Mouse (Mus musculus): ENCODE results near the gene Fam172a. TPM values are rescaled to one million over a fixed set of nuclear protein-coding genes. Genes with fewer than 3 reads are reported as not detected.

Gene Fam172a
- polyA plus RNA-seq, 1 experiment from 2014 or later: 37.8 TPM

DNA sequence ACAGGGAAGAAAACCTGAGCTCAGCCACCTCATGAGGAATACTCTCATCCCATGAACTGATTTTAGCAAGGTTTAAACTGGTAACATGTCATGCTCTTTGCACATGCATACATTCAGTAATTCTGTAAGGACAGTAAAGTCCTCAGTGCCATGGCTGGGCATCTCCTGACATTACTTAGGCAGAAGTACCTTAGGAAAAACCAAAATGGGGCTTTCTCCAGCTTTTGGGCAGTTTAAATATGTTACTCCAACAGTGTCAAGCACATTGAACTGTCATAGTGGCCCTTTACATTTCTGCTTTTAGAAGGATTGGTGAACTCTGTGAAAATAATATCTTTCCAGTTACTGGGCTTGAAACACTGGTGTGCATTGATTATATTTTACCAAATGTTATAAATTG, 463.1 kb downstream of the Fam172a start:
- no peaks in the 10 kb centered on the region for H3K9me3 ChIP-seq (ENCODE audit: control insufficient read depth, low read length)
- no peaks in the 10 kb centered on the region for H3K36me3 ChIP-seq (ENCODE audit: control insufficient read depth, insufficient read depth, low read length)
- ATAC-seq (ENCODE audit: low read depth): no peak
- no peak overlapping the region for H3K9ac ChIP-seq (replicated peaks; ENCODE audit: low read depth, low read length)
- H3K27ac ChIP-seq (ENCODE audit: low read depth, low read length): no peak overlapping the region
- H3K4me2 ChIP-seq (ENCODE audit: low read depth, low read length): no peak overlapping the region
- H3K4me3 ChIP-seq (ENCODE audit: low read depth, low read length): no peak overlapping the region
- peaks cover 6% of the 10 kb centered on the region; the same call in 1 of the 2 replicates for H3K27me3 ChIP-seq (ENCODE audit: control insufficient read depth, insufficient read depth, low read length)
- H3K4me1 ChIP-seq (ENCODE audit: control insufficient read depth, insufficient read depth, low read length): peaks cover 12% of the 10 kb centered on the region; the same call in 1 of the 2 replicates

- H3K4me2 ChIP-seq (ENCODE audit: low read depth, low read length): no peak overlapping the region
- H3K9ac ChIP-seq (replicated peaks; ENCODE audit: low read depth, low read length): no peak overlapping the region
- ATAC-seq (ENCODE audit: low read depth): no peak
- no peaks in the 10 kb centered on the region for H3K9me3 ChIP-seq (ENCODE audit: control insufficient read depth, low read length)
- 25% methylated on average over 4 of the region's 4 CpGs for WGBS
- H3K4me3 ChIP-seq (ENCODE audit: low read depth, low read length): no peak overlapping the region
- peaks cover 7% of the 10 kb centered on the region; the same call in 1 of the 2 replicates for H3K4me1 ChIP-seq (ENCODE audit: control insufficient read depth, insufficient read depth, low read length)
- H3K27me3 ChIP-seq (ENCODE audit: control insufficient read depth, insufficient read depth, low read length): peaks cover 19% of the 10 kb centered on the region; the same call in 1 of the 2 replicates
- H3K36me3 ChIP-seq (ENCODE audit: control insufficient read depth, insufficient read depth, low read length): no peaks in the 10 kb centered on the region
- H3K27ac ChIP-seq (ENCODE audit: low read depth, low read length): no peak overlapping the region
Observed at GRCm38 (mm10) chr13:78168166-78168565, 466.3 kb downstream of the Fam172a start.

DNA sequence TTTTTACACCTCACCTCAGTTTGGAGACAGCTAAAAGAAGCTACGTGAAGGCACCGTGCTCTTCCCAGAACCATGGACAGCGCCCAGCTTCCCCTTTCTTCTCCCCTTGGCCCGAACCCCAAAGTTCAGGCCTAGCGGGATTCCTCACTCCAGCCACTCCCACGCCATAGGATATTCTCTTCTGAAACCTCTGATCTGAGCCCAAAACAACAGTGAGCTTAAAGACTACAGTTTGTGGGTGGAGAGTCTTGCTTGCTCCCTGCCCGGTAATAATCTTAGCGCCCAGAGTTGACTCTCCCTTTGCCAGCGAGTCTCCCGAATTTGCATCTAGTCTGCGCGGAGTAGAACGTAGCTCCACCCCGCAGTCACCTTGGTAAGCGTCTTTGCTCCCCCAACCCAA, 469.5 kb downstream of the Fam172a start:
- H3K27me3 ChIP-seq (ENCODE audit: control insufficient read depth, insufficient read depth, low read length): peaks cover 29% of the 10 kb centered on the region
- H3K9ac ChIP-seq (replicated peaks; ENCODE audit: low read depth, low read length): no peak overlapping the region
- no peak overlapping the region for H3K4me2 ChIP-seq (ENCODE audit: low read depth, low read length)
- no peak overlapping the region for H3K4me3 ChIP-seq (ENCODE audit: low read depth, low read length)
- H3K27ac ChIP-seq (ENCODE audit: low read depth, low read length): no peak overlapping the region
- no peaks in the 10 kb centered on the region for H3K36me3 ChIP-seq (ENCODE audit: control insufficient read depth, insufficient read depth, low read length)
- ATAC-seq (ENCODE audit: low read depth): peak; percentile 60; the same call in 1 of the 2 replicates
- no peaks in the 10 kb centered on the region for H3K9me3 ChIP-seq (ENCODE audit: control insufficient read depth, low read length)
- WGBS: 5% methylated on average over 15 of the region's 15 CpGs
- H3K4me1 ChIP-seq (ENCODE audit: control insufficient read depth, insufficient read depth, low read length): no peaks in the 10 kb centered on the region

DNA sequence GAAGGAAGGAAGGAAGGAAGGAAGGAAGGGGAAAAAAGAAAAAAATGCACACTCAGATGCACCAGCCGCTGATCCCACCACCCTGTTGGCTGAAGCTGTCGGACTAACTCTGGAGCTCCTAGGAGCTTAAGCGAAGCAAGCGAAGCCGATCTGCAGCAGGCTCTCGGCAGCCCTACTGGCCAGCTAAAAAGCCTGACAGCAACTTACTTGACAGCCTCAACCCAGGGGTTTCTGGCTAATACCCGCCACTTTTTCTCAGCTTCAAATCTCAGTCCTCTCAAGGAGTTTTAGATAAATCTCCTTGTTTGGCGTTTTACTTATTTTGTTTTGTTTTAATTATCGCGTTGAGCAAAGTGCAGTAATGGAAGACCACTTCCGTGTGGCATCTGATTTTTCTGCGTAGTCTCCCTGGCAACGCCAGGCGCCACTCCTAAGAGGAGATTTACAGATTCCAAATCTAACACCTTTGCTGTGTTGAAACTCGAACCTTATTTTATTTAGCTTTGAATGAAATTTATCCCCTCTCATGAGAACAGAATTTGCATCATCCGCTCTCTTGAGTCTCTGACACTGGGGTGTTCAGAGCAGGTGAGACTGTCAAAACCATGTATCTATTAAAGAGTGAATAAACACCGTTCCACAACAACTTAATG, 470.3 kb downstream of the Fam172a start:
- 4% methylated on average over 17 of the region's 17 CpGs for WGBS
- ATAC-seq (ENCODE audit: low read depth): no peak
- Histone ChIP-seq H3K36me3 (ENCODE audit: control insufficient read depth, insufficient read depth, low read length) (no peaks in the 10 kb centered on the region), H3K27me3 (ENCODE audit: control insufficient read depth, insufficient read depth, low read length) (peaks cover 32% of the 10 kb centered on the region), H3K4me1 (ENCODE audit: control insufficient read depth, insufficient read depth, low read length) (no peaks in the 10 kb centered on the region), H3K27ac (ENCODE audit: low read depth, low read length) (no peak overlapping the region), H3K9ac (replicated peaks; ENCODE audit: low read depth, low read length) (no peak overlapping the region), H3K4me2 (ENCODE audit: low read depth, low read length) (peak overlapping the region; percentile 30; the same call in 1 of the 2 replicates), H3K4me3 (ENCODE audit: low read depth, low read length) (no peak overlapping the region), H3K9me3 (ENCODE audit: control insufficient read depth, low read length) (no peaks in the 10 kb centered on the region)

- no peak overlapping the region for H3K4me2 ChIP-seq (ENCODE audit: low read depth, low read length)
- H3K9me3 ChIP-seq (ENCODE audit: control insufficient read depth, low read length): no peaks in the 10 kb centered on the region
- no peak overlapping the region for H3K27ac ChIP-seq (ENCODE audit: low read depth, low read length)
- H3K27me3 ChIP-seq (ENCODE audit: control insufficient read depth, insufficient read depth, low read length): peaks cover 32% of the 10 kb centered on the region
- no peak overlapping the region for H3K4me3 ChIP-seq (ENCODE audit: low read depth, low read length)
- WGBS: 23% methylated on average over 3 of the region's 3 CpGs
- ATAC-seq (ENCODE audit: low read depth): no peak
- no peak overlapping the region for H3K9ac ChIP-seq (replicated peaks; ENCODE audit: low read depth, low read length)
- no peaks in the 10 kb centered on the region for H3K4me1 ChIP-seq (ENCODE audit: control insufficient read depth, insufficient read depth, low read length)
- H3K36me3 ChIP-seq (ENCODE audit: control insufficient read depth, insufficient read depth, low read length): no peaks in the 10 kb centered on the region
Observed at GRCm38 (mm10) chr13:78172861-78173260, 471.0 kb downstream of the Fam172a start.

DNA sequence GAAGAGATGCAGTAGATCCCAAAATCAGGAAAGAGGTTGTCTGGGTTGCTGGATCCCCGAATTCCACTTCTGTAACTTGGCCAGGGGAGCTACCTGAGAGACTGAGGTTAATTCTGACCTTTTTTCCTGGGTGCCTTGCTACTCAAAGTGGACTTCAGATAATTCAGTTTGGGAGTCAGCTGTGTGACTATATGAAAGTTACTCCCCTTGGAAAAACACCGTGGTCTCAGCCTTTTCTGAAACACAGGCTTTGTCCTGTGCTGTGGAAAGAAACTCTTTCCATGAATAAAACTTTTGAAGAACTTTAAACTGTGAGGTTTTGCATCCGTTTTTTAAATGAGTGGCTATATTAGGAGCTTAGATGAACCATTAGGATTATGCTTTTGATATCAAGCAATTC, 472.4 kb downstream of the Fam172a start:
- 27% methylated on average over 3 of the region's 3 CpGs for WGBS
- Histone ChIP-seq H3K4me3 (ENCODE audit: low read depth, low read length) (no peak overlapping the region), H3K4me2 (ENCODE audit: low read depth, low read length) (no peak overlapping the region), H3K9me3 (ENCODE audit: control insufficient read depth, low read length) (no peaks in the 10 kb centered on the region), H3K27me3 (ENCODE audit: control insufficient read depth, insufficient read depth, low read length) (peaks cover 32% of the 10 kb centered on the region), H3K4me1 (ENCODE audit: control insufficient read depth, insufficient read depth, low read length) (no peaks in the 10 kb centered on the region), H3K9ac (replicated peaks; ENCODE audit: low read depth, low read length) (no peak overlapping the region), H3K27ac (ENCODE audit: low read depth, low read length) (no peak overlapping the region), H3K36me3 (ENCODE audit: control insufficient read depth, insufficient read depth, low read length) (no peaks in the 10 kb centered on the region)
- no peak for ATAC-seq (ENCODE audit: low read depth)

DNA sequence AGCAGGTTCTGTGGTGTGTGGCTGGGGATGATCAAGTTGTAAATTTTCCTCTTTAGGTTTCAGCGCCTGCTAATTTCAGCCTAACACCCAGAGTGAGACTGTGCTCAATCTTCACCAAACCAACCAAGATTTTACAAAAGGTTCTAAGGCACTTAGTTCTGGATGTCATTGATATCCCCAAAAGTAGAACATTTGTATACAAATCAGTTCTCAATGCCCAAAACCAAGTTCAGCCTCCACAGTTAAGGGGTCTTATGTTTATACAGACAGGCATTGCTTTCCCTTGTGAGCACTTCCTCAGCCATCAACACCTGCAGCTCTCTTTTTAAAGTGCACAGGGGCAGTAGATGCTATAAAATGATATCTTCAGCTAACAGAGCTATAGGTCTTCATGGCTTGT, 473.1 kb downstream of the Fam172a start:
- Histone ChIP-seq H3K4me2 (ENCODE audit: low read depth, low read length) (no peak overlapping the region), H3K9me3 (ENCODE audit: control insufficient read depth, low read length) (no peaks in the 10 kb centered on the region), H3K9ac (replicated peaks; ENCODE audit: low read depth, low read length) (no peak overlapping the region), H3K27me3 (ENCODE audit: control insufficient read depth, insufficient read depth, low read length) (peaks cover 26% of the 10 kb centered on the region), H3K27ac (ENCODE audit: low read depth, low read length) (no peak overlapping the region), H3K4me1 (ENCODE audit: control insufficient read depth, insufficient read depth, low read length) (0 out of 2 replicates have a peak, but pooled peaks cover 3% of the 10 kb centered on the region), H3K36me3 (ENCODE audit: control insufficient read depth, insufficient read depth, low read length) (no peaks in the 10 kb centered on the region), H3K4me3 (ENCODE audit: low read depth, low read length) (no peak overlapping the region)
- 59% methylated on average over 1 of the region's 1 CpGs for WGBS
- ATAC-seq (ENCODE audit: low read depth): no peak

DNA sequence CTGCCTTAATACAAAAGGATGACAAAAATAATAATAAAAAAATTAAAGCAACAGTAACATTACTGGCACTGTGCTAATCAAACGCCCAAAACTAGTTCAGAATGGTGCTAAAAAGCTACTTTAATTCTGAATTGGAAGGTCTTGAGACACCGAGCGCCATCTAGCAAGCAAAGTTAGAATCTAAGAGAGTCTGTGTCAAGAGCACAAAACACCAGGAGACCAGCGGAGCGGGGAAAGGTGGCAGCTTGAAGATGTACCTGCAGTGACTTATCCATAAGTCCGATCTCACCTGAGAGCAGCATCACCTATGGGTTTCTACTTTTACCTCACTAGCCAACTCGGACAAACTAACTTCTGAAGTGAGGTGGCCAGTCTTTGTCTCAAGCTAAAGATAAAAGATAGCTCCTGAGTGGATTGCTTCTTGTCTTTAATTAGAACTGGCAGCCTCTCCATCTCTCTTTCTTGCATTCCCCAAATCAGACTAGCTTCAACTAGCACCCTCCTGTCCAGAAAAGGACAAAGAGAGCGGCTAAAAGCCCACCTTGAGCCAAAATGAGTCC, 474.1 kb downstream of the Fam172a start:
- Histone ChIP-seq H3K9me3 (ENCODE audit: control insufficient read depth, low read length) (no peaks in the 10 kb centered on the region), H3K9ac (replicated peaks; ENCODE audit: low read depth, low read length) (no peak overlapping the region), H3K27ac (ENCODE audit: low read depth, low read length) (no peak overlapping the region), H3K27me3 (ENCODE audit: control insufficient read depth, insufficient read depth, low read length) (peaks cover 24% of the 10 kb centered on the region), H3K36me3 (ENCODE audit: control insufficient read depth, insufficient read depth, low read length) (no peaks in the 10 kb centered on the region), H3K4me2 (ENCODE audit: low read depth, low read length) (no peak overlapping the region), H3K4me1 (ENCODE audit: control insufficient read depth, insufficient read depth, low read length) (0 out of 2 replicates have a peak, but pooled peaks cover 3% of the 10 kb centered on the region), H3K4me3 (ENCODE audit: low read depth, low read length) (no peak overlapping the region)
- peak; percentile 28; the same call in 1 of the 2 replicates for ATAC-seq (ENCODE audit: low read depth)
- 6% methylated on average over 8 of the region's 8 CpGs for WGBS

GRCm38 (mm10) chr13:78177381-78177950, 475.6 kb downstream of the Fam172a start:
- peaks cover 19% of the 10 kb centered on the region for H3K27me3 ChIP-seq (ENCODE audit: control insufficient read depth, insufficient read depth, low read length)
- H3K4me3 ChIP-seq (ENCODE audit: low read depth, low read length): no peak overlapping the region
- H3K9me3 ChIP-seq (ENCODE audit: control insufficient read depth, low read length): no peaks in the 10 kb centered on the region
- H3K9ac ChIP-seq (replicated peaks; ENCODE audit: low read depth, low read length): no peak overlapping the region
- H3K4me1 ChIP-seq (ENCODE audit: control insufficient read depth, insufficient read depth, low read length): peaks cover 5% of the 10 kb centered on the region; the same call in 1 of the 2 replicates
- no peak for ATAC-seq (ENCODE audit: low read depth)
- H3K36me3 ChIP-seq (ENCODE audit: control insufficient read depth, insufficient read depth, low read length): no peaks in the 10 kb centered on the region
- 13% methylated on average over 5 of the region's 5 CpGs for WGBS
- H3K27ac ChIP-seq (ENCODE audit: low read depth, low read length): no peak overlapping the region
- H3K4me2 ChIP-seq (ENCODE audit: low read depth, low read length): no peak overlapping the region
